Mouse (Mus musculus) heart, postnatal 4 days (tissue): ENCODE data around the gene Fgfr2. TPM values are rescaled to one million over a fixed set of nuclear protein-coding genes. Genes with fewer than 3 reads are reported as not detected.
"Not testable (repeated sequence)": the region's sequence is repeated elsewhere in the genome, so short reads cannot be mapped to it uniquely, and the experiment has no call there.

ENCODE experiments used
- DNase-seq: peaks from one replicate; pipeline ENCODE4 v3.0.0; 2021
- total RNA-seq, 2 experiments: library from RNA; stranded (reverse); gene quantifications; 2 replicates each; pipeline ENCODE4 v1.2.3; 2021

The Fgfr2 gene
- total RNA-seq, 2 experiments from 2014 or later = 10.2 to 10.6 TPM

GRCm38 (mm10) chr7:131256841-131257240, 1866.3 kb downstream of the Fgfr2 start:
- no peak for DNase-seq

GRCm38 (mm10) chr7:131244993-131245392, 1878.2 kb downstream of the Fgfr2 start:
- DNase-seq = no peak

DNA sequence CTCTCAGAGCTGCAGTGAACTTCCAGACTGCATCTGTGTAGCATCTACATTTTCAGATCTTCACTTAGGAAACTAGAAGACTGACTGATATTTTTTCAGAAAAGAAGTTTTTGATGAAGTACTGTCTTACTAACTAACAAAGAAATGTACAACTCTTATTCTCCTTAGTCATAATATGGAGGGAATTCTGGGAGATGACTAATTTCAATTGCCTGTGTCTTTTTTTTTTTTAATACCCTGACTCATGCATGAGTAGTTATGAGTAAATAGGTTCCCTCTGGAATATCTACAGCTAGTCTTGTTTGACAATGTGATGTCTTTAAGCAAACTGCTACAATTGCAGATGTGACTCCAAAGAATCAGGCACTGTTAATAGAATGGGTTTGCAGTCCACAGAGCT, 1887.1 kb downstream of the Fgfr2 start:
- DNase-seq = no peak

DNA sequence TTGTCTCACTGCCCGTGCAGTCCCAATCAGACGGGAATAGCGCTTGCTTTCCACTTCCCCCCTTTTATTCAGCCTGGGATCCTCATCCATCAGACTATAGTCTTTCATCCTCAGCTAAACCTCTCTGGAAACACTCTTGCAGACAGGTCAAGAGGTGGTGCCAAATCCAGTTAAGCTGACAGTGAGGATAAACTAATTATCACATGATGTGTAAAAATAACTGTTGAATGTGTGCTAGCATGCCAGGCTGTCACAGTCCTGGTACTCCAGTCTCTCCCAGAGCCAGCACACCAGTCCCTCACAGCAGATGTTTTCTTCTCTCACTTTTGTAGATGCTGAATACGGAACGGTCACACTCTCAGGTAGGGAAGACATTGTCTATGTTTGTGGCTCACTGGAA, 1900.1 kb downstream of the Fgfr2 start:
- peak; percentile 32 for DNase-seq

GRCm38 (mm10) chr7:131187996-131188395, 1935.2 kb downstream of the Fgfr2 start:
- no peak for DNase-seq

DNA sequence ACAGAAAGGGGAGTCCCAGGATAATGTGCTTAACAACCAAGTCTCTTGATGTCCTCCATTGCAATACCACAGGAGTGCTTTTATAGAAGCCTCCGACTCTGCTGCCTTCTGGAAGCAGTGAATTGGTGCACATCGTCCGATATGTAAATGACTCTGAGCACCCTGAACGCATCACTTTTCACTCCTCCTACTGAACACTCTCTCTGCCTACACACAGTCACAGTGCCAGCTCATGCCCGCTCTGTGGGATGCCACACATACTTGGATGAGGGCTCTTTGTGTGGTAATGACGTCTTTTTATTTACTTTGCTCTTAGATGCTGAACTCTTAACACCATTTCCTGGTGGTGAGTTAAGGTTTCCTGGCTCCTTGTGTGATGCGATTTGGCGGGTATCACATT, 1936.1 kb downstream of the Fgfr2 start:
- no peak for DNase-seq

- DNase-seq = no peak
Observed at GRCm38 (mm10) chr7:131184339-131184738, 1938.8 kb downstream of the Fgfr2 start.

GRCm38 (mm10) chr7:131182685-131183084, 1940.5 kb downstream of the Fgfr2 start:
- DNase-seq = peak; percentile 69

DNA sequence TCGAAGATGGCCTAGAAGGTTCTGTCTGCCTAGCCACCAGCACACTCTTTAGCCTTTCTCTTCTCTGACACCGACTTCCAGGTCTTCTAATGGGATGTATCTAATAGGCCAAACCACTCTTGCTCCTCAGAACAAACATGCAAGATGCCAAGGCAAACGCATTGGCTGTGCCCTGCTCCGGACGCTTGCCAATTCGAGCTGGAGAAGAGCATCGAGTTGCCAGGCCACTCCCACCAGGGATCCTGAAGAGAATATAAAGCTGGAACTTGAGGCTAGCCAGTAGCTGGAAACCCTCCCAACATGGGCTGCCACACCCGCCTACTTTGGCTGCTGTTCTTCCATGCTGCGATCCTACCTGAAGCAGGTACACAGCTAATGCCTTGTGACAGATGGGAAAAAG, 1949.0 kb downstream of the Fgfr2 start, which contains the start of gene 5430419D17Rik:
Gene 5430419D17Rik, plus strand, starts transcription at position 282 of the 400 bp plus-strand sequence.
- no peak for DNase-seq

GRCm38 (mm10) chr7:131169099-131169498, 1954.1 kb downstream of the Fgfr2 start:
- no peak for DNase-seq

DNA sequence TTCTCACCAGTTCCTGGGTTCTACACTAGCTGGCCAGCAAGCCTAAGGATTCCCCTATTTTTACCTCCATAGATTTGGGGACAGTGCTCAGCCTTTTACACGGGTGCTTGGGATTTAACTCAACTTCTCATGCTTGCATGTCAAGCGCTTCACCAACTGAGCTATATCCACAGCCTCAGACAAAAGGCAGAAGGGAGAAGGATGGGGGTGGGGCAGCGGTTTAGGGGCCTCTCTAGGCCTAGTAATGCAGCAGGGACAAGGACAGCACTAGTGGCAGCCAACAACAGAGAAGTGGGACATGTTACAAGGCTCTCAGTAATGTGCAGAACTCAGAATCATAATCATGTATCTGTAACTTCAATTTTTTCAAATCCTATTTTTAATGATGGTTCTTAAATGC, 1955.4 kb downstream of the Fgfr2 start:
- no peak for DNase-seq

- no peak for DNase-seq
Observed at GRCm38 (mm10) chr7:131162251-131162650, 1960.9 kb downstream of the Fgfr2 start.

DNA sequence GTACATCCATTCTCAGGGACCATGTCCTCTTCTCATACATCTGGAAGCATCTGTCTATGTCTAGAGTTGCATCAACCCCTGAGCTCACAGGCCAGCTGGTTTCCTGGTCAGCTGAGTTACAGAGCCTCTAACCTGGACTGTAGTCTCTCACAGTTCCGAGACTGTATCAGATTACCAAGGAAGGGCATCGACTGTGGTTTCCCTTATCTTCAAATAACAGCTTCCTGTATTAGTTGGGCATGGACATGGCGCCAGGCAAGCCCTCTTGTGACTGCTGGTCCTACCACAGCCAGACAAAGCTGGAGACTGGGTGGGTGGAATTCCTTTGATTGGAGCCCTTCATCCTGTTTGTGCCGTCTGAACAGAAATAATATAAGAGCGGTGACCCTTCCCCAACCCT, 1970.1 kb downstream of the Fgfr2 start:
- DNase-seq = no peak

DNA sequence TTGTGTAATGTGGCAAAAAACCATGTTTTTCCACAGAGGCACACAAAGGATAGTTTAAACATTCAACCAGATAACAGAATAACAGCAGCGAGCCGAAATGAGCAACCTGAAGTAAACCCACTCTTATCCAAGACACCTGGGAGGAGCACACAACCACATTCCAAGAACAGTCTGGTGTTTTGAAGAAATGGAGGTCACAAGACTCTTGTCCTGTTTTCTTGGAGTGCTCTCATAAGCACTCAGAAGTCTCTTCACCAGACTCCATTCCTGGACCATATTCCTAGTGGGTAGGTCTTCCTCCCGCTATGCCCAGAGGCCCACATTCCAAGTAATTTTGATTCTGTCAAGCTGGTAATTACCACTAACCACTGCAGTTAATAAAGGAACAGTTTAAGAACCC, 1973.0 kb downstream of the Fgfr2 start:
- no peak for DNase-seq

DNA sequence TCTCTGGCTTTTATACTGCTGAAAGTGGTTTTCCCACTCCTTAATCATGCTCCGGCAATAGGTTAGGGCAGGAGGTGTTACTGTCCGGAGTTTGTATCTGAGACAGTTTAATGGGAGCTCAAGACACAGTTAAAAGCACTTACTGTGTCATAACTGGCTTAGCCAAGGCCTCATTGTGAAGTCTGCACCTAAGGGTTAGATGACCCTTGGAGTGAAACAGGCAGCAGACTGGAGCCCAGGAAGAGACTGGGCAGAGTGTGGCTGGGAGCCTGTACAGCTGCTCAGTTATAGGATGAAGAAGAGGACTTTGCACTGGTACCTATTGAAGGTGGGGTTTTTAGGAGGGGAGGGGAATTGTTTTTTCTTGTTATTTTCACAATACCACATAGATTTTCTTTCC, 1976.9 kb downstream of the Fgfr2 start, which contains the start of gene 4933402N03Rik:
Gene 4933402N03Rik, minus strand, starts transcription at position 101 of the 400 bp plus-strand sequence.
- no peak for DNase-seq

DNA sequence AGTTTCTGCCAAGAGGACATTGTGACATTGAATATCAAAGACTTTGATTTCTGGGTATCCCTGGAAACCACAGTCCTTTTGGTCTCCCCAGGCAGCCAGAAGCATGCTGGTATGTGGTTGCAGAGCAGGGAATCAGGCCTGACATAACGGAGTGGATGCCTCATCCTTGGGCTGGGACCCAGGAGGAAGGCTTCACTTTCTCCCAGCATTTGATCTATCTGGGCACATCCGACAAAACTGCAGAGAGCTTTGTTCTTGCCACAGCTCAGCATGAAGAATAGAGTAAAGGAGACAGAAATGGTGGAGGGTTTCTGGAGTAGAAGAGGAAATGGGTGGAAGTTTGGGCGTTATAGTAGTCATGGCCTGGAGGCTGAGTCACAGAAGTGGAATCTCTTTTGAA, 1990.0 kb downstream of the Fgfr2 start:
- no peak for DNase-seq

DNA sequence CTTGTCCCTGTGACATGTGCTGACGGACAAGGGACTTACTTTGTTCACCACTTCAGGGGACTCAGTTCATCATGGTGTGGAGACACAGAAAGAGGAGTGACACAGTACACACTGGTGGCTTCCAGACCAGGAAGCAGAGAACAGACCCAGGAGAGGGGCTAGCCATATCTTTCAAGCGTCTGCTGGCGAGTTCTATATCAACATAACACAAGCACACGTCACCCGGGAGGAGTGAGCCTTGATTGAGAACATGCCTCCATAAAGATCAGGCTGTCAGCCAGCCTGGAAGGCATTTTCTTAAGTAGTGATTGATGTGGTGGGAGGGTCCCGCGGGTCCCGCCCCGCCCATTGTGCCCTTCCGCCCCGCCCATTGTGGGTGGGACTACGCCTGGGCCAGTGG, 1993.1 kb downstream of the Fgfr2 start:
- no peak for DNase-seq

GRCm38 (mm10) chr7:131122210-131122807, 2000.8 kb downstream of the Fgfr2 start:
- no peak for DNase-seq

DNA sequence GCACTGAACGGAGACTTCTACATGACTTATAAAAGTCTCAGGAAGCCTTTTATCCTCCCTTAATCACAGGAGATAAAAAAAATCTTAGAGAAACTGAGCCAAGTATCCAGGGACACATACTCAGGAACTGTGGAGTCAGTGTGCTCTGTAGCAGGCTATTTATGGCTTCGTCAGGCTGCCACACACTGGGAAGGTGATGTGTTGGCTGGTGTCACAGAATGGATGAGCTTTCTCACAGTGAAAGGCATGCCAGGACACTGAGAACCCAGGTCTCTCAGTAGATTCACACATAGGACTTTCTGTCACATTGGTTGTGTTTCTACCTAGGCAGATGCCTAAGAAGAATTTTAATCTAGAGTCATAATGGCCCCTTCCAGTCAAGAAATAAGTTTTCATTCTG, 2008.7 kb downstream of the Fgfr2 start:
- no peak for DNase-seq

DNA sequence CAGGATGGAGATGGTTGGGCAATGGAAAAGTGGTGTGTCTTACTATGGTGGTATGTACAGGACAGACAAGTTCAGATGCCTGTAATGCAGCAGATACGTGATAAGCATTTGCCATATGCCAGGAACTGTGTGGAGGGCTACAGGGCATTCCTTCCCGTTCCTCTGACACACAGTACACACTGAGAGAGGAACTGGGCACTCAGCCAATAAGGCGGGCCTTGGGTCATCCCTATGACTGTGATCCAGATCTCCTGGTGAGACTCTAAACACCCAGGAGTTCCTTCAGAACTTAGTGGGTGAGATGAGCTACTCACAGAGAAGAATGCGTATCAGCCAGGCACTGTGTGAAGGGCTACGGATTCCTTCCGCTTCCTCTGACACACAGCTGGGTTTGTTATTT, 2009.5 kb downstream of the Fgfr2 start:
- DNase-seq = peak; percentile 30

DNA sequence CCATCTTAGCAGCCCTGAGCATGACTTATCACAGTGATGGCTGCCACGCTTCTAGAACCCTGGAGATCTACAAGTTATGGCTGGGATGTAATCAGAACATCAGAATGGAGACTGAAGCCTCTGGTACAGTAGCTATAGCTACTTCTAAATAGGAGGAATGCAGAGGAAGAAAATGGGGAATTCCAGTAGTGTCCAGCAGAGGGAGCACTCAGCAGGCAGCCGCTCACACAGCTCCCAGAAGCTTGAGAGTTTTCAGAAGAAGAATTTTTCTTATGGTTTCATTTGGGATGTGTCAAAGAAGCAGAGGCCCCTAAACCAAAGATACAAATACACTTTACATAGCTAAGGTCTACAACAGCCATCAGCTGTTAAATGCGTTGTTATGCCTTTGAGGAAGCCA, 2010.7 kb downstream of the Fgfr2 start:
- peak; percentile 71 for DNase-seq

DNA sequence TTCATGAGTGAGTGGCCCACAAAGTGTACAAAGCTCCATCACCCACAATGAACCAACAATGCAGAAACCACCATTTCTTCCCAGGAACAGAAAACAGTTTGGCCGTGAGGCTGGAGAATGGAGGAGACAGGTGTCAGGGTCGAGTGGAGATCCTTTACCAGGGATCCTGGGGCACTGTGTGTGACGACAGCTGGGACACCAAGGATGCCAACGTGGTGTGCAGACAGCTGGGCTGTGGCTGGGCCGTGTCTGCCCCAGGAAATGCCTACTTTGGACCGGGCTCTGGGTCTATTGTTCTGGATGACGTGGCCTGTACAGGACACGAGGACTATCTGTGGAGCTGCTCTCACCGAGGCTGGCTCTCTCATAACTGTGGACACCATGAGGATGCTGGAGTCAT, 2040.7 kb downstream of the Fgfr2 start:
- DNase-seq = not testable (repeated sequence)

- DNase-seq = peak; percentile 56
Observed at GRCm38 (mm10) chr7:131075956-131076355, 2047.2 kb downstream of the Fgfr2 start.

DNA sequence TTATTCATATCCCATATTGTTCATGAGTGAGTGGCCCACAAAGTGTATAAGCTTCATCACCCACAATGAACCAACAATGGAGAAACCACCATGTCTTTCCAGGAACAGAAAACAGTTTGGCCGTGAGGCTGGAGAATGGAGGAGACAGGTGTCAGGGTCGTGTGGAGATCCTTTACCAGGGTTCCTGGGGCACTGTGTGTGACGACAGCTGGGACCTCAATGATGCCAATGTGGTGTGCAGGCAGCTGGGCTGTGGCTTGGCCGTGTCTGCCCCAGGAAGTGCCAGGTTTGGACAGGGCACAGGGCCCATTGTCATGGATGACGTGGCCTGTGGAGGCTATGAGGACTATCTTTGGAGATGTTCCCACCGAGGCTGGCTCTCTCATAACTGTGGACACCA, 2049.1 kb downstream of the Fgfr2 start:
- not testable (repeated sequence) for DNase-seq

DNA sequence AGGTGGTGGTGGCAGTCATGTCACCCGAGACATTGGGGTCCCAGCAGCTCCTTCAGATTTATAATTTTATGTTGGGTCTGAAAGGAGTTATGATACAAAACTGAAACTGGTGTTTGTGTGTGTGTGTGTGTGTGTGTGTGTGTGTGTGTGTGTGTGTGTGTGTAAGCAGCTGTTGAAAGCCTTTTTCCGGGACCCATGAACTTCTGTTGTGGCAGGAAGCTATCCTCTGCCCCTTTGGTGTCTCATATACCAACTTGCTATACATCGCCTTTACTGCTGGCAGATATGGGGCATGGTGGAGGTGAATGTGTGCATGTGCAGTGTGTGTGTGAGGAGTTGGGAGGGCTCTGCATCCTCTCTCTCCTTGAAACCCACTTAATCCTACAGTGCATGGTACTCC, 2049.7 kb downstream of the Fgfr2 start:
- DNase-seq = not testable (repeated sequence)
